Mouse (Mus musculus): ENCODE measurements at regions not wholly inside any gene's neighbourhood (a gene's known extent, or its start where the extent isn't known, plus 50 kb on each side); places are given as distances from the start of the nearest gene placed in this dataset.

GRCm38 (mm10) chr6:93327930-93328329 is 384.6 kb upstream of the Adamts9 start:
- TF ChIP-seq POLR2A (IDR thresholded peaks at IDR 0.05; ENCODE audit: borderline replicate concordance, insufficient read depth, low read length) (no peak), CTCF (IDR thresholded peaks at IDR 0.05; ENCODE audit: borderline replicate concordance, insufficient read depth, low read depth, low read length) (no peak)

Data from cerebellum, adult 2 months (tissue).